Mouse (Mus musculus) left cerebral cortex, postnatal 25 days (tissue): Measurements from ENCODE around the gene Gtf2f1. TPM values are rescaled to one million over a fixed set of nuclear protein-coding genes. Genes with fewer than 3 reads are reported as not detected.

Experiments
- DNase-seq, 2 experiments: peaks; one replicate each; pipeline ENCODE4 v3.0.0; 2022; ENCODE audit warnings: low spot score in 2 of 2, mixed read lengths in 1 of 2
- intact Hi-C: fragments of 180-260 bp; cut with DNase I; formaldehyde crosslinking; loops from one replicate; pipeline ENCODE4 v1.15.1; 2025
- total RNA-seq, 2 experiments: library from RNA; stranded (reverse); gene quantifications; 2 replicates each; pipeline ENCODE4 v1.2.3; 2021

Gtf2f1 gene
- total RNA-seq, 2 experiments from 2014 or later = 53.7 to 58.9 TPM

GRCm38 (mm10) chr17:56984886-56985285 is 26.2 kb downstream of the Gtf2f1 start:
- intact Hi-C loops = loop anchor here (5.0 kb wide), 1 partner anchor 178 kb away; no protein-coding TSS in a partner anchor

GRCm38 (mm10) chr17:56982013-56982412 is 29.1 kb downstream of the Gtf2f1 start, which contains the start of gene Acer1:
Gene Acer1, minus strand, starts transcription at chr17:56982126.
- intact Hi-C loops = no loop called here
- no peak for DNase-seq

More at GRCm38 (mm10) chr17:56984886-56985285, 26.2 kb downstream of the Gtf2f1 start:
- DNase-seq = no peak

GRCm38 (mm10) chr17:56981049-56981448 is 30.0 kb downstream of the Gtf2f1 start:
- intact Hi-C loops = no loop called here
- DNase-seq = no peak

GRCm38 (mm10) chr17:56979524-56979923 is 31.6 kb downstream of the Gtf2f1 start:
- intact Hi-C loops = no loop called here
- no peak for DNase-seq

- DNase-seq = no peak
- intact Hi-C loops = no loop called here
Observed at GRCm38 (mm10) chr17:56976531-56977390, 34.3 kb downstream of the Gtf2f1 start.

GRCm38 (mm10) chr17:56975391-56975790 is 35.7 kb downstream of the Gtf2f1 start:
- intact Hi-C loops = no loop called here
- no peak for DNase-seq

GRCm38 (mm10) chr17:56974708-56975240 is 36.3 kb downstream of the Gtf2f1 start:
- peak in 1 of 2 experiments; percentile 4 for DNase-seq
- intact Hi-C loops = no loop called here

- intact Hi-C loops = no loop called here
- DNase-seq = no peak
Observed at GRCm38 (mm10) chr17:56973956-56974707, 37.0 kb downstream of the Gtf2f1 start.

GRCm38 (mm10) chr17:56970081-56970480 is 41.0 kb downstream of the Gtf2f1 start:
- intact Hi-C loops = no loop called here
- no peak for DNase-seq

GRCm38 (mm10) chr17:56969321-56969720 is 41.8 kb downstream of the Gtf2f1 start:
- DNase-seq = no peak
- intact Hi-C loops = no loop called here

- no peak for DNase-seq
- intact Hi-C loops = no loop called here
Observed at GRCm38 (mm10) chr17:56963646-56964045, 47.4 kb downstream of the Gtf2f1 start.

- intact Hi-C loops = no loop called here
- DNase-seq = no peak
Observed at GRCm38 (mm10) chr17:56962642-56963405, 48.3 kb downstream of the Gtf2f1 start.

GRCm38 (mm10) chr17:56961880-56962279 is 49.2 kb downstream of the Gtf2f1 start:
- intact Hi-C loops = no loop called here
- DNase-seq = no peak

GRCm38 (mm10) chr17:56958667-56959066 is 52.4 kb downstream of the Gtf2f1 start:
- intact Hi-C loops = no loop called here
- no peak for DNase-seq

- no peak for DNase-seq
- intact Hi-C loops = no loop called here
Observed at GRCm38 (mm10) chr17:56957763-56958429, 53.2 kb downstream of the Gtf2f1 start.

GRCm38 (mm10) chr17:56954871-56955270 is 56.2 kb downstream of the Gtf2f1 start:
- DNase-seq = no peak
- intact Hi-C loops = loop anchor here (5.0 kb wide), 2 partner anchors 148 to 163 kb away; no protein-coding TSS in a partner anchor
